Mouse (Mus musculus) thymus, postnatal 14 days (tissue): ENCODE data around the gene Map2k6.

Experiments used
- DNase-seq: peaks from one replicate; pipeline ENCODE4 v3.0.0; 2021

The Map2k6 gene

GRCm38 (mm10) chr11:110453445-110454154 lies 54.7 kb downstream of the Map2k6 start:
- DNase-seq, result no peak

- DNase-seq, result no peak
These were observed 58.6 kb downstream of the Map2k6 start for GRCm38 (mm10) chr11:110457441-110457912.

DNA sequence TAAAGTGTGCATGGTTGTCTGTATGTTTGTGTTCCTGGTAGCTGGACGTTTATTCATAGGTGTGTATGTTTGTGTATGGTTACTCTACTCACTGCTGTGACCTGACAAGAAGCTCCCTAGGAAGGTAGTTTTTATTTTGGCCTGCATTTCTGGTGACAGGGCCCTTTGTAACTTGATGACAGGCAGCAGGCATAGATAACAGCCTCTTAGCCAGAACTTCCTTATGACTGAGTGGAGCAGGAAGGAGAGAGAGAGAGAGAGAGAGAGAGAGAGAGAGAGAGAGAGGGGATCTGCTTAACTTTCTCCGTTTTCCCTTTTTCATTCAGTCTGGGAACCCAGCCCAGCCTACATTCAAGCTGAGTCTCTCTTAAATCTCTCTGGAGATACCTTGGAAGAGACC lies 61.6 kb downstream of the Map2k6 start:
- DNase-seq, result no peak

DNA sequence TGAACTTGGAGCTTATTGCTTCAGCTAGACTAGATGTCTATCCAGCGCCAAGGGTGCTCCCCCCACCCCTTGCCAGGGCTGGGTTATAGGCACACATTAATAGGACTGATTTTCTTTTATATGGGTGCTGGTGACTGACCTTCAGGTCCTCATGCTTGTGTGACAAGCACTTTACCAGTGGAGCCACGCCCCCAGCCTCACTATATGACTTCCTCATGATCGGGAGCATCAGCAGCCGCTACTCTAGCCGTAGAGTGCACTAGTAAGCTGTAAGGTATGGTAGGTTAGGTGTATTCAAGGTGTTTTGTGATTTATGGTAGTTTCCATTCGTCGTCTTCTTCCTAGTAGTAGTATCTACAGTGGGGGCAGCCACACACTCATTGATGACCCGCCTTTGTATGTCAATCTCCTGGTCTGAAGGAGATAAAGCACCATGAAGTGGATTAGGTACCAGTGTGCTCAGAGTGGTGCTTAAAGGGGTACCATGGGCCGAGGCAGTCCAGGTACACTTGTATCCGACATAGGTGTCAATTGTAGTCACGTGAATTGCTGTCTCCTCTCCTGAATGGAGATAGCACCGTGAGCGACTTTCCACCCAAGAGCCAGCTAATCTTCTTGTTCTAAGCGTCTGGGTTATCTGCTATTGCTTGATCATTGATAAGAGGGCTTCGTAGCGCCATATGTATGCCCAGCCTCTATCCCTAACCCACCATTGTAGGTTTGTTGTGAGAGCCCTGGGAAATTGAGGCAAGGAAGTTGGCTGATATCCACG lies 62.8 kb downstream of the Map2k6 start:
- no peak for DNase-seq

GRCm38 (mm10) chr11:110462975-110463578 lies 64.2 kb downstream of the Map2k6 start:
- DNase-seq, result no peak

DNA sequence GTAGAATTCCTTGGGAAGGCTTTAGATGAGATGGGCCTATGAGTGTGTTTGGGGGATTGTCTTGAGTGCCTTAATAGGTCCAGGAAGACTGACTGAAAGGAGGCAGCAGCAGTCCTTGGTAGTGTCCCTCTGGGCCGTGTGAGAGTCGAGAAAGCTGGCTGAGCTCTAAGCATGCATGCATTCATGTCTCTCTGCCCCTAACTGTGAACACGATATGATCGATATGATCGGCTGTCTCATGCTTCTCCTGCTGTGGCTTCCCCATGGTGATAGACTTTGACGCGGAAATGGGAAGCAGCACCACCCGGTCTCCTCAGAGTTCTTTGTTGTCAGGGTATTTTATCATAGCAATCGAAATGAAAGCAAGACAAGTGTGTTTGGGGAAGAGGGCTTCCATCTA lies 64.9 kb downstream of the Map2k6 start:
- DNase-seq, result no peak

GRCm38 (mm10) chr11:110469054-110469453 lies 70.1 kb downstream of the Map2k6 start:
- no peak for DNase-seq

- DNase-seq, result no peak
These were observed 71.8 kb downstream of the Map2k6 start for GRCm38 (mm10) chr11:110470561-110471273.

DNA sequence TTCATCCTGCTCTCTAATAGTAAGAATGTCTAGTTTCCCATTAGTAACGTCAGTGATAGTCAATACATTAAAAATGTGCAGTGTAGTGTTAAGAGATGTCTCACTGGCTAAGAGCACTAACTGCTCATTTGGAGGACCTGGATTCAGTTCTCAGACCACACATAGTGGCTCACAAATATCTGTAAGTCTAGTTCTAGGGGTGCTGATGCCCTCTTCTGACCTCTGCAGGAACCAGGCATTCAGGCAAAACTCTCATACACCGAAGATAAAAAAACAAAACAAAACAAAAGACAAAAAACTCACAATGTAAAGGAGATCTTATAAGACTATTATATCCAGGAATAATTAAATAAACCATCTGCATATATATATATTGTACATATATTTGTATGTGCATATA lies 72.4 kb downstream of the Map2k6 start:
- no peak for DNase-seq

- no peak for DNase-seq
These were observed 73.2 kb downstream of the Map2k6 start for GRCm38 (mm10) chr11:110472078-110472477.

DNA sequence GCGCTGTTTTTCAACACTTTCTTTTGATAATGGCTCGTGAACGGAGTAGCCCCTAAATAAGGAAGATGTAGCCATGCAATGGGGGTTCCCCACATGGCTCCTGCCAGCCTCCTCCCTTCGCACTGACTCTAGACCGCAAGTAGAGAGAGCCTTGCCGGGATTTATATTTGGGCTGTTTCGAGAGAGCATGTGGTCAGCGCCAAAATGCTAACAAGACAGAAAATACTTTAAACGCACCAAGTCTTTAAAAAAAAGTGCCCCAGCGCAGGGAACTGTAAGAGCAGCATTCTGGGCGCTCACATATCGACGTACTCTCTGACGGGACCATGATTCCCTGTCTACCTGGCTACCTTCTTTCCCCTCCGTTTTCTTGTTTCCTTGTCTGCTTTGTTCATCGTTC lies 74.6 kb downstream of the Map2k6 start:
- no peak for DNase-seq

GRCm38 (mm10) chr11:110476361-110477151 lies 77.6 kb downstream of the Map2k6 start:
- DNase-seq, result no peak

- no peak for DNase-seq
These were observed 79.3 kb downstream of the Map2k6 start for GRCm38 (mm10) chr11:110477961-110478869.

DNA sequence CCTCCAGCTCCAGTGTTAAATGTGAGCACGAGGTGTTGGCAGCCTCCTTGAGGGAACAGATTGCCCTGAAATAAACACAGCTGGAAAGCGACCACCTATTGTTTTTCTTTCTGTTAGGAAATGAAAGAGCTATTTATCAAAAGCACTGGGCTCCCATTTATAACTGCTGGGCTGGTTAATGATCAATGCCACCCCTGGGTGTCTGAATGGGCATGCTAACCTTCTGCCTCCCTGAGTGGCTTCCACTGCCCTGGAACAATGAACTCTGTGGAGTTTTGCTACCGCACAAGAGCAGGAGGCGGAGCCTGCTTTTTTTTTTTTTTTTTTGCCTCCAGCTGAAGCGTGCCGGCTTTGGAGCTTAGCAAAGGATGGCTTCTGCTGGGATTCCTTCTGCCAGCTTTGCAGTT lies 80.1 kb downstream of the Map2k6 start:
- no peak for DNase-seq

DNA sequence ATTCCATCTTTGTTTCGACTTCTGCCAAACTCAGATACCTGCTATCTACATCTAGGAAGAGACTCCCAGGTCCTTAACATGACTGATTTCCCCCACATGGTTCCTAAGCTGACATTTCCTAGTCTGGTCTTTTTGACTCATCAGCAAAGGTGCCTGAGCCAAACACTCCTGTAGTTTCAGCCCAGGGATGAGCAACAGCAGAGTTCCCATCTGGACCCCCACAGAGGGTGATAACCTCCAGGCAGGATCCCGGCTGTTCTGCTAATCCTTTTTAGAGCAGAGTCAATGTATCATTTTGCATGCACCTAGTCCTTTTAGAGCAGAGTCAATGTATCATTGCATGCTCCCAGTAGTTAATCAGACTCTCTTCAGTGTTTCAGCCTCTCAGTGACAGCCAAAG lies 82.5 kb downstream of the Map2k6 start:
- DNase-seq, result no peak

DNA sequence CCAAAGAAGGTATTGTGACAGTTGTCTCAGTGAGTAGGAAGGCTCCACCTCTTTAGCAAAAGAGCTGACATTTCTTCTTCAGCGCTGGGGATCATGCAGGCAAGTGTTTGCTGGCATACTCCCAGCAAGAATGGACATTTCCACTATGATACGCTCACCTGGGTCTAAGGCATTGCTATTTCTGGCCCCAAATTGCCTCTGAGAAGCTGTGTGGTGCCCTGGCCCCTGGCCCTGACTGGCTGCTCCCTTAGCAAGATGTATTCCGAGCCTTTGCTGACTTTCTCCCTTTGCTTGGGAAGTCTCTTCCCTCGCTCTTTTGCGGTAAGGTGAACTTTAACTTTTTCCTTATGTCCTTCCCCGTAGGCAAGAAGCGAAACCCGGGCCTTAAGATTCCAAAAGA lies 83.3 kb downstream of the Map2k6 start:
- no peak for DNase-seq

DNA sequence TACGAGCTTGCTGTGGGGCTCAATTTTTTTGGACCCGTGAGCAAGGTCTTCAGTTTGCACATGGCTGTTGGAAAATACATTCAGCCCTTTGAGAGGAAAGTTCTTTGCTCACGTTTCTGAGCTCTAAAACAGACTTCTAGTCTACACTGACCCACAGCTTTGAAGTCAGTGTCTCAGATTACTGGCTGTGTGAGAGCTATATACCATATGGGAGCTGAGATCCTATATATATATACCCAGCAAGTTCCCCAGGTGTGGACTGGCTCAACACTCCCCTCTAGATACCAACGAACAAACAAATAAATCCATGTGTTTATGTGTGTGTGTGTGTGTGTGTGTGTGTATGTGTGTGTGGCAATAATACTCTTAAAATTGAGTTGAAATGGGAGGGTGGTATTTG lies 83.7 kb downstream of the Map2k6 start:
- no peak for DNase-seq

DNA sequence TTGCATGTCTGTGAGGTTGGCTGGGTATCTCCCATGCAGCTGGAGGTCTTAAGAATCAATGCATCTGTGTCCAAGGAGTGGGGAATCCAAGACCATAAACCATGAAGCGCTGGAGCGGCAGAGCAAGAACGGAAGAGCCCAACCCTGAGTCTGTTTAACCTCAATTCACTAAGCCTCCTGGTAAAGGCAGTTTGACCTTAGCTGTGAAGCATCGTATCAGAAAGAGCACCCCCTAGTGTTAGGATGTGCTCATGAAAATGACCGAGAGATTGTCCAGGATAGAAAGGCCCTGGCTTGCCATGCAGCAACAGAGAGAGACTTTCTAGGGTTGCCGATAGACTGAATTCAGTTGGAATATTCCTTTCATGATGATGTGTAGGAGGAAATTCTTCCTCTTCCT lies 84.2 kb downstream of the Map2k6 start:
- DNase-seq, result peak; percentile 44

GRCm38 (mm10) chr11:110484426-110484825 lies 85.5 kb downstream of the Map2k6 start:
- no peak for DNase-seq

DNA sequence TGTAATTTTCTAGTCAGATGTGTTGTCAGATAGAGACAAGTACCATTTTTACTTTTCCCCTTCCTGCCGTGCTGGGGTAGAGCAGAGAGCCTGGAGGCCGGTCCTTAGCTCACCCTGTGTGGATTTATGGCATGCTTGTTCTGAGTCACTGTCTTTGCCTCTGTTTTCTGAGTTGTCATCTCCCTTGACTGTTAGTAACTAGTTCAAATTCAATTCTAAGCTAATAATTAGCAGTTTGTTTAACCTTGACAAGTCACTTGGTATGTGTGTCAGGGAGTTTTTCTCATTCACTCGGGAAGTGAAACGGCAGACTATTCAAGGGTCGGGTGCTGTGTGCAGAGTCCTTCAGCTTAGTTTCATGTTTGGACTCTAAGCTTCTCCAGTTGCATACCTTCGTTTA lies 86.2 kb downstream of the Map2k6 start:
- DNase-seq, result no peak

- no peak for DNase-seq
These were observed 88.9 kb downstream of the Map2k6 start for GRCm38 (mm10) chr11:110487796-110488195.
